Mouse (Mus musculus) stomach, postnatal 0 days (tissue): ENCODE measurements around the gene 6820408C15Rik.

ENCODE experiments used
- CTCF ChIP-seq: IDR thresholded peaks from 2 replicates; pipeline ENCODE4 v1.5.1; 2016; ENCODE audit warnings: antibody characterized with exemption, low read depth, mild to moderate bottlenecking, moderate library complexity
- EP300 ChIP-seq: optimal IDR thresholded peaks from 2 replicates; pipeline ENCODE3; 2016; ENCODE audit warnings: antibody characterized with exemption

- TF ChIP-seq CTCF (no peak), EP300 (no peak)
Observed at GRCm38 (mm10) chr2:152372661-152373060, 42.7 kb upstream of the 6820408C15Rik start.
